Mouse (Mus musculus) kidney, postnatal 0 days (tissue): ENCODE data around the gene Cox18. TPM values are rescaled to one million over a fixed set of nuclear protein-coding genes. Genes with fewer than 3 reads are reported as not detected.

Source experiments
- ATAC-seq: fragments of 200-750 bp; cut with Nextera tagmentation; replicated peaks from 2 replicates; pipeline ENCODE4 v1.8.0; 2017; ENCODE audit warnings: low read depth, moderate number of reproducible peaks, moderate TSS enrichment, moderate library complexity; ENCODE audit not compliant: low FRiP score
- DNase-seq: peaks from one replicate; pipeline ENCODE4 v3.0.0-alpha.2; 2016; ENCODE audit warnings: low spot score
- H3K27ac ChIP-seq: fragments of 300-500 bp; sonication (generic); 2 replicates; pipeline ENCODE4 v1.5.1; 2014; ENCODE audit warnings: mild to moderate bottlenecking
- H3K27me3 ChIP-seq: fragments of 300-500 bp; sonication (generic); 2 replicates; pipeline ENCODE4 v1.6.1; 2014; ENCODE audit warnings: low read length, mixed read lengths; ENCODE audit not compliant: insufficient read depth
- H3K36me3 ChIP-seq: fragments of 300-500 bp; sonication (generic); 2 replicates; pipeline ENCODE4 v1.6.1; 2014; ENCODE audit warnings: low read length, mixed read lengths; ENCODE audit not compliant: insufficient read depth
- H3K4me1 ChIP-seq: fragments of 300-500 bp; sonication (generic); replicated peaks from 2 replicates; pipeline ENCODE4 v1.6.1; 2014; ENCODE audit warnings: antibody characterized with exemption, low read length, mixed read lengths; ENCODE audit not compliant: insufficient read depth
- H3K4me2 ChIP-seq: fragments of 300-500 bp; sonication (generic); 2 replicates; pipeline ENCODE4 v1.6.1; 2014; ENCODE audit warnings: mild to moderate bottlenecking, low read length, moderate library complexity, mixed read lengths
- H3K4me3 ChIP-seq: fragments of 300-500 bp; sonication (generic); replicated peaks from 2 replicates; pipeline ENCODE4 v1.5.1; 2014; ENCODE audit warnings: low read depth, low read length
- H3K9ac ChIP-seq: fragments of 300-500 bp; sonication (generic); 2 replicates; pipeline ENCODE4 v1.6.1; 2014; ENCODE audit warnings: low read depth, low read length
- H3K9me3 ChIP-seq: fragments of 300-500 bp; sonication (generic); replicated peaks from 2 replicates; pipeline ENCODE4 v1.6.1; 2016; ENCODE audit warnings: low read length, inconsistent platforms, mixed read lengths
- CTCF ChIP-seq: IDR thresholded peaks from 2 replicates; pipeline ENCODE4 v1.5.1; 2016; ENCODE audit warnings: antibody characterized with exemption, low read depth, mild to moderate bottlenecking, moderate library complexity
- WGBS: fragments of 180-500 bp; shearing (Covaris S2); extraction: QIAGEN DNeasy Blood & Tissue Kit; methylation state at CpG from one replicate; pipeline ENCODE4 v1.1.7; 2014; 5-methylcytosine and 5-hydroxymethylcytosine counted together
- polyA plus RNA-seq: library from polyadenylated mRNA; unstranded; fragments of >200 nt; fragmentation: Nextera tagmentation; extraction: Ambion mirVana; gene quantifications from 2 replicates; pipeline ENCODE4 v1.2.1, GENCODE M21; 2015

Cox18 gene
- polyA plus RNA-seq, 1 experiment from 2014 or later, result 32.5 TPM

DNA sequence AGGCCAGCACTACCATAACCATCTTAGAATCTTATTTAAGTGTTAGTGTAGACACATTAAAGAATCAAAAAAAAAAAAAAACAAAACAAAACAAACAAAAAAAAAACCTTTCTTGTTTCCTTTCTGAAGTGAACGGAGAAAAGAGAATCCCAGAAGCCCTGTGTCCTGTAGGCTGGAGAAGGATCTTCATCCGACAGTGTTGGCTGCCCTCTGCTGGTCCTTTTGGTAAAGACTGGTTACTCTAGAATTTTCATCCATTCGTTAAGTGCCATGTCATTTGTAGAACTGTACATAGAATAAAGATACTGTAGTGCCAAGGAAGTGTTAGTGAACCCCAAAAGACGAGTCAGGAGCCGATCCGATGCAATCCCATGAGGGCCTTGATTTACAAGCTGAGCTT lies 29.0 kb downstream of the Cox18 start:
- Histone ChIP-seq H3K4me1 (no peaks in the 10 kb centered on the region), H3K4me3 (no peak overlapping the region), H3K9ac (no peak overlapping the region), H3K36me3 (no peaks in the 10 kb centered on the region), H3K4me2 (no peak overlapping the region), H3K9me3 (no peaks in the 10 kb centered on the region), H3K27ac (no peak overlapping the region), H3K27me3 (no peaks in the 10 kb centered on the region)
- DNase-seq (peak; percentile 88), ATAC-seq (peak; percentile 57; the same call in 1 of the 2 replicates)
- 24% methylated on average over 6 of the region's 6 CpGs for WGBS
- peak; percentile 85 for TF ChIP-seq CTCF

DNA sequence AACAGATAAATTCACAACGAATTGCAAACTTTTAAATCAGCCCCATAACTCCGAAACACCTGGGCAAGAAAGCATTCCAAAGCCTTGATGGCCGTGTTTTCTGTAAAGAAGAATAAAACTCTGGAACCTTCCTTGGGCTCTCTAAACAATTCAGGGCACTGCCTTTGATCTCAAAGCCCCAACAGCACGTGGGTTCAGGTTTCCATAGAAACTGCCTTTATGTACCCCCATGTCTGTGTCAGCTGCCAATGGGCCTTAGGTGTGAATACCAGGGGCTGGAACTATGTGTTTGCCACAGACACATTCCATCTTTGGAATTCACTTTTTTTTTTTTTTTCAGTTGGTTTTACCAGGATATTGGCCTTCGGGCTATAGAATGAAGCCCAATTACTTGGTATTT lies 41.0 kb downstream of the Cox18 start:
- ATAC-seq, result no peak
- Histone ChIP-seq H3K9ac (no peak overlapping the region), H3K4me3 (no peak overlapping the region), H3K4me2 (no peak overlapping the region), H3K27me3 (no peaks in the 10 kb centered on the region), H3K4me1 (no peaks in the 10 kb centered on the region), H3K9me3 (no peaks in the 10 kb centered on the region), H3K36me3 (no peaks in the 10 kb centered on the region), H3K27ac (no peak overlapping the region)
- TF ChIP-seq CTCF, result no peak
- no peak for DNase-seq
- WGBS, result 53% methylated on average over 5 of the region's 5 CpGs

GRCm38 (mm10) chr5:90179094-90179493 lies 44.7 kb downstream of the Cox18 start:
- no peak for TF ChIP-seq CTCF
- peak; percentile 25 for DNase-seq
- H3K4me1 ChIP-seq, result no peaks in the 10 kb centered on the region
- no peak overlapping the region for H3K9ac ChIP-seq
- WGBS, result 59% methylated on average over 5 of the region's 5 CpGs
- H3K27me3 ChIP-seq, result no peaks in the 10 kb centered on the region
- H3K9me3 ChIP-seq, result no peaks in the 10 kb centered on the region
- ATAC-seq, result no peak; the same call in 1 of the 2 replicates
- H3K36me3 ChIP-seq, result no peaks in the 10 kb centered on the region
- no peak overlapping the region for H3K4me2 ChIP-seq
- H3K4me3 ChIP-seq, result no peak overlapping the region
- H3K27ac ChIP-seq, result no peak overlapping the region

GRCm38 (mm10) chr5:90178116-90178515 lies 45.7 kb downstream of the Cox18 start:
- ATAC-seq, result no peak
- no peaks in the 10 kb centered on the region for H3K27me3 ChIP-seq
- H3K9me3 ChIP-seq, result no peaks in the 10 kb centered on the region
- no peak for TF ChIP-seq CTCF
- H3K27ac ChIP-seq, result no peak overlapping the region
- H3K4me3 ChIP-seq, result no peak overlapping the region
- WGBS, result 94% methylated on average over 1 of the region's 1 CpGs
- no peaks in the 10 kb centered on the region for H3K36me3 ChIP-seq
- DNase-seq, result no peak
- no peak overlapping the region for H3K9ac ChIP-seq
- H3K4me2 ChIP-seq, result no peak overlapping the region
- no peaks in the 10 kb centered on the region for H3K4me1 ChIP-seq

Other genes with a start within 250 kb of the Cox18 start
- 23.2 and 23.6 TPM in 2 replicates for gene Ankrd17, start 142.6 kb upstream of the Cox18 start, polyA plus RNA-seq
- 7.0 and 7.8 TPM in 2 replicates for gene Gm9958, start 143.2 kb upstream of the Cox18 start, polyA plus RNA-seq
- gene Alb, start 236.9 kb upstream of the Cox18 start, polyA plus RNA-seq, result 3.1 and 6.9 TPM in 2 replicates